Mouse (Mus musculus): ENCODE measurements around the gene Sgk1. TPM values are rescaled to one million over a fixed set of nuclear protein-coding genes. Genes with fewer than 3 reads are reported as not detected.

Gene Sgk1
- total RNA-seq, 2 experiments from 2014 or later: 120 to 135 TPM

DNA sequence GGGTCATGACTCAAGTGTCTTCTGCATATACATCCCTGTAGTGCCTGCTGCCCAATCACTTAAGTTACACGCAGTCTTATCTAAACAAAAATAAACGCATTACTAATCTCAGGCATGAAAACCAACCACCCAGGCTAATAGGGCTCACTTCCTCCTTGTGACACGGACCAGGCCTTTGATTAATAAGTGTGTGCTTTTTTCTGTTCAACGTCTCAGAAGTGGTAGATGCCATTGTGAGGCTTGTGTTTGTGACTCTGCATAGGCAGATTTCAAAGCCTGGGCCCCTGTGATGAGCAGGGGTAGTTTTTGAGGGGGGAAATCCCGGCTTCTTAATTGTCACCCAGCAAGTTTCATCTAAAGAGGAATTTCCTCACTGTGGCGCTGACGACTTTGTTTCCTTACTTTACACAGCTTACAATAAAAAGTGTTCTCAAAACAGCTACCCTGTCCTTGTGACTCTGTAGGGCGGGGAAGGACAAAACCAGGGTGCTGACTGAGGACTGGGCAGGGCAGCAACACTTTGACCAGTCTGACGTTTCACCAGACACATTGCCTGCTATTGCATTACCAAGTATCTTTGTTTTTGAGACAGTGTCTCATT lies 64.9 kb downstream of the Sgk1 start:
- intact Hi-C loops (cut with DNase I): no loop called here
- no peak for DNase-seq

DNA sequence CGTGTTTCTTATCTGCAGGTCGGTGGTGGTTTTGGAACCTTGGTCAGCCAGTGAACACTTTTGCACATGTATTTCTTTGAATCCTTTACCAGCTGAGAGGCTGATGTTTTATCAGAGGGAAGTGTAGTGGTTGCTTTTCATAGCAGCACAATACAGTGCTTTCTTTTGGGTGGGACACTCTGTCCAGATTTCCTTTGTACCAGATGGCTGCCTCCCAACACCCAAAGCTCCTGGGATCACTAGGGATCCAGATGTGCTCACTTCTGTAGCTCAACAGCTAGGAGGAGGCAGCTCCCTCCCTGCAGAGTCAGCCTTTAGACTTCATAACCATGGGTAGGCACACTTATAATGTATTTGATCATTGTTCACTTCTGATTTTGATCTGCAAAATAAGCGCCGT lies 70.5 kb downstream of the Sgk1 start:
- DNase-seq: peak; percentile 64 to 66
- intact Hi-C loops (cut with DNase I): loop anchor here (2.0 to 5.0 kb wide), 2 partner anchors 40 to 45 kb away; no protein-coding TSS in a partner anchor

DNA sequence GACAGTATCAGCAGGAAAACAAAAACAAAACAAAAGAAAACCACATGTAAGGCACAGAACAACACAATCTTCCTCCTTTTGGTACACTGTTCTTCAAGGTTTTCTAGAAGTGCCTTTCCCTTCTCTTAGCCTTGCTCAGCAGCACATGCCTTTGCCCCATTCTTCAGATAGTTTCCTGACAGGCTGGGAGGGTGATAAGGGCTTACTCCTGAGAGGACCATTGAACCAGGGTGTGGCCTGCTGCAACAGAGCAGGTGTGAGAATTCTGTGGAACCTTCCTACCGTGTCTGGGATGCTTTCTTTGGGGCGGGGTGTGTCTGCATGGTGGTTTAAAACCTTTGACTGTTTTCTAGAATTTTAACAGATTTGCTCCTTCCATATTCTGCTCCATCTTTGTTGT lies 79.1 kb downstream of the Sgk1 start:
- intact Hi-C loops (cut with DNase I): no loop called here
- no peak for DNase-seq

DNA sequence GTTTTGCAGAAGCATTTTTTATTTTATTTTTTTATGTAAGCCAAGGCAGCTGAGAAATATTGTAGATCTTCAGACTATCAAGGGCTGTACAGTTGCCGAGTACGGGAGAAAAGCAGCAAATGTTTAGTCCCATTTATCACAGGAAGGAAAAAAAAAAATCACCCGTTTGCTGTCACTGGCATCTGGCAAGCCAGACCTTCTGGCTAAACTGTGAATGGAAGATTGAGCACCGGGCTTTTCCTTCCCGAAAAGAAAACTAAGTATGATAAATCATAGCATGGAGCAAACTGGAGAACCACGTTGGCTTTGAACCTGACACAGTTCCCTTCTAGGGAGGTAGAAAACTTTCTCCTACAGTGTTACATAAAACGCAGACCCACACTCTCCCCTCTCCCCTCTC lies 81.0 kb downstream of the Sgk1 start:
- DNase-seq: no peak
- intact Hi-C loops (cut with DNase I): no loop called here

DNA sequence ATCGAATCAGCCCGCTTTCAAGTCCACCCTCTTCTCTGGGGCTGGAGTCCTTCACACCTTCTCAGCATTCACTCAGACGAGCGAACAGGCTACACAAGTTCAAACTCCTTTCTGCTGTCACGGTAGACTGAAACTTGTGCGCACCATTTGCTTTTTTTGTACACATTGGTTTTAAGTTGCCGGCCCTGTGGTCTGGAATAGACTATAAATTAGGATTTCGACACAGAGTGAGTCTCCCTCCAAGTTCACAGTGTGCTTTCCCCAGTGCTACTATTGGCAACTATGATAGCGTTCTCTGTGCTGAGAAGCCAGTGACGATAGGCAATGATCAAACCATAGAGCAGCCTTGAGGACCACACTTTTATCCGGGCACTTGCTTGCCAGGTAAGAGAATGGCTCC lies 91.7 kb downstream of the Sgk1 start:
- no peak for DNase-seq
- intact Hi-C loops (cut with DNase I): no loop called here

DNA sequence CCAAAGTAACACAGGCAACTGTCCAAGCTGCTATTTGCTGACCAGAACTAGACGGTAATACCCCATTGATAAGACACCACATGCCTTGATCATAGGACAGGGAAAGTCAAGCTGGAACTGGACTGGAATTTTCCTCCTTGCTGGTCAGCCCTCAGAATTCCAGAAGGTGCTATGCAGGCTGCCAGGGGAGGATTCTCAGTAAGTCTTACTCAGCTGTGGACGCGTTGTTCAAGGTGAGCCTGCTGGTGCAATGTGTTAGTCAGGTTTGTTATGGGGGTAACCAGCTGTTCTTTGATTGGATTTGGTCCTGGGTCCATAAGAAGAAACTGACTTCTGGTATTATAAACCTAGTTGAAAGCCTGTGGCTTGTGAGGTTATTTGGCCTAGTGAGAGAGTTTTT lies 92.8 kb downstream of the Sgk1 start:
- intact Hi-C loops (cut with DNase I): no loop called here
- DNase-seq: no peak

DNA sequence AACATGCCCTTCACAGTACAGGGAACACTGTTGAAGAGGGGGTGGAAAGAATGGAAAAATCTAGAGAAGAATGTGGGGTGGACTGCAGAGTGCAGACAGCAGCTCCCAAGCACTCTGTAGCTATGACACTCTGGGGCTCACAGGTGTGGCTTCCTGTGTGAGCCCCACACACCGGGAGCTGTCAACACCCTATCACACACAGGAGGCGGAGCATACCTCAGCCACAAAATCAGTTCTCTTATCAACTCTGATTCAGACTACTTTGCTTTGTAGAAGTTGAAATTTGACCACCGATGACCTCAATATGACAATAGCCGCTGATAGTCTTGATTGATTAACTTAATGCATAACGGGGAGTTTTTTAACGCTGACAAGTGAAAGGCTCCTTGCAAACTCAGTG lies 93.4 kb downstream of the Sgk1 start:
- DNase-seq: no peak
- intact Hi-C loops (cut with DNase I): no loop called here

DNA sequence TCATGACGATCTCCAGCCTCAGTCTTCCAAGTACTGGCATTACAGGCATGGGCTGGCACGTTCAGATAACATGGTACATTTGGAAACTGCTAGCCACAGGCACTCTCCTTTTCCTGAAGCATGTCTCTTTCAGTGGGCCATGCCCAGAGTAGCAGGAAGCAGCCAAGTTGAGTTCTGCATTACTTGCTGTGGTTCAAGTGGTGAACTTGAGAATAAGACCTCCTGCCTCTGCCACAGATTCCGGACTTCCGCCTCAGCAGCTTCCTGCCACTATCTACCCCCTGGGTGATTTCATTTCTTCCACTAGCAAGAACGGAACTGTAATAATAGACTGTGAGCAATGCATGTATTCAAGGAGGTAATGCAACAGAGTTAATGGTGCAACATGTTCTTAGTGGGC lies 94.3 kb downstream of the Sgk1 start:
- no peak for DNase-seq
- intact Hi-C loops (cut with DNase I): no loop called here

DNA sequence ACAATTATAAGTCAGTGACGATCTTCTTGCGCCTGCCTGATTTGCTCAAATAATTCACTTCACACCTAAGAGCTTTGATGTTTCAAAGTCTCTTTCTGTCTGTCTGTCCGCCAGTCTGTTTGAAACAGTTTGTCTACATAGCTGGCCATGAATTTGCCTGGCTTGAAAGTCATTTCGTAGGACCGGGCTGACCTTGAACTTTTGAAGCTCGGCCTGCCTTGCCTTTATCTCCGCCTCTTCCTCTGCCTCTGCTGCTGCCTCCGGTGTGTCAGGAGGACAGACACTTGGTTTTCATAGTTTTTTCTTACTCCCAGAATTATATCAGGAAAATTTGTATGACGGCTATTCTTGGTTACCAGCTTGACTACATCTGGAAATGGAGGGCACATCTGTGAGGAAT lies 96.4 kb downstream of the Sgk1 start:
- no peak for DNase-seq
- intact Hi-C loops (cut with DNase I): no loop called here

DNA sequence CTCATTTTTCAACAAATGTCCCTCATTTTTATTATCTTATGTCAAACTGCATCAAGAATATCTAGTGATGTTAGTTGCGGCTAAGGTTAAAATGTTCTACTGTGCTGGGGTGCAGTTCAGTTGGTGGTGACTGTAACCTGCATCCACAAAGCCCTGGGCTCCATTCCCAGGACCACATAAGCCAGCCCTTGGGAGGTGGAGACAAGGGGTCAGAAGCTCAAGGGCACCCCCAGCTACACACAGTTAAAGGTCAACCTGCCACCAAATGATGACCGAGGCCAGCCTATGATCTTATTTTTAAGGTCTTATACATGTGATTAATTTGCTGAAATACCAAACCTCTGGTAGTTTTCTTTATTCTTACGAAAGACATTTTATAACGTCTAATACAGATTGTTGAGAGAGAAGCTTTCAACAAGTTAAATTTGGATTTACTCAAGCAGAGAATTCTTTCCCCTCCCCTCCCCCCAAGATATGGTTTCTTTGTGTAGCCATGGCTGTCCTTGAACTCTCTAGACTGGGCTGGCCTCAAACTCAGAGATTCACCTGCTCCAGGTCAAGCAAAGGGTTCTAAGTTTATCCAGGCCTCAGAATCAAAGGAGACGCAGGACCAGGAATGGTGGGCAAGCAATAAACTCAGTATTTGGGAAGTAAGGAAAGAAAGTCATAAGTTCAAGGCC lies 97.4 kb downstream of the Sgk1 start:
- no peak for DNase-seq
- intact Hi-C loops (cut with DNase I): no loop called here

DNA sequence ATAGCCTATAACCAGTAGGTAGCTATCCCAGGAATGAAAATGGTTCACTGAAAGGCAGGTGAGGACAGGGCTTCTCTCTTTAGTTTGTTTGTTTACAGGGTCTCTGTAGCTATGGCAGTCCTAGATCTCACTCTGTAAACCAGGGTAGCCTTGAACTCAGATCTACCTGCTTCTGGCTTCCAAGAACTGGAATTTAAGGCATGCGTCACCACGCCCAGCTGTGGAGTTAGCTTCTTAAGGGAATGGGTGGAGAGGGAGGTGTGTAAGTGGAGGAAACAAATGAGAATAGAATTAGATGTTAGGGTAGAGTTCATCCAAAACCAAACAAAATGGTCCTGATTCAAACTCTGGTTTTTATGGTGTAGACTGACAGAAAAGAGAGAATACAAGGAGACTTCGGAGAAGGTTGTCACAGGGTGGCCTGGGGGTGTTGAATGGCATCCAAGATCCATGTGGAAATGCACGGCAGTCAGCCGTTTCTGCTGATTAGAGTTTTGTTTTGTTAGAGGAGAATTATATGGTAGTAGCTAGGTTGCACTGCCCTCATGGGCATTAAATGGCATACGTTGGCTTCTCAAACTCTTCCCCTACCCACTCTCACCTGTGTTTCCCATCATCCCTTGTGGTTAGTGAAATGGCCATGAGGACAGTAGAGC lies 98.9 kb downstream of the Sgk1 start:
- intact Hi-C loops (cut with DNase I): no loop called here
- DNase-seq: no peak

DNA sequence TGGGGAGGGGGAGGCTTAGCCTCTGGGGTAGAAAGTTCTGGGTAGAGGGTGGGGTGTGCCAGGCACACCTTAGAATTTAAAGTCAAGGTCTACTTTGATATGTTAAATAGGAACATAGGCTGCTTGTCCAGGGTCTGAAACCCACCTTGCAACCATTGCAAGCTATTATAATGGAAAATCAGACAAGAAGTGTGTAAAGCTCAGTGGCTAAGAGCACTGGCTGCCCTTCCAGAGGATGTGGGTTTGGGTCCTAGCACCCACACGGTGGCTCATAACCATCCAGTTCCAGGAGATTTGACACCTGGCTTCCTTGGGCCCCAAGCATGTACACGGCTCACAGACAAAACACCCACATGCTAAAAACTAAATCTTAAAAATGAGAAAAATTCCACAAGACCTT lies 100.3 kb downstream of the Sgk1 start:
- DNase-seq: no peak
- intact Hi-C loops (cut with DNase I): no loop called here

DNA sequence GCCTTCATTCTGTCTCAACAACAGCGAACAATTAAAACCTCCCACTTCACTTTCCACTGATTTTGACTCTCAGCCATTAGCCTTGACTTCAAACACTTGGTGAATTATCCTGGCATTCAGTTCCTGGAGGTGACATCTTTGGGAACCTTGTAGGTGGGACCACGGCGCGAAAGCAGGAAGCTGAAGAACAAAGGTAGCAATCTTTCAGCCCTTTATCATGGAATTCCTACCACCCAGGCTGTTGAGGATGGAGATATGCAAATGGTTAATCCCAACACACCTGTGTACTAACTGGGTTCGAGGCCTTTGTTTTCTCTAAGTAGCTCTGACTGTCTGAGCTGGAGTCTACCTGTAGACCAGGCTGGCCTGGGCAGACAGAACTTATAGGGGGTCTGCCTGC lies 106.5 kb downstream of the Sgk1 start:
- DNase-seq: no peak
- intact Hi-C loops (cut with DNase I): no loop called here

DNA sequence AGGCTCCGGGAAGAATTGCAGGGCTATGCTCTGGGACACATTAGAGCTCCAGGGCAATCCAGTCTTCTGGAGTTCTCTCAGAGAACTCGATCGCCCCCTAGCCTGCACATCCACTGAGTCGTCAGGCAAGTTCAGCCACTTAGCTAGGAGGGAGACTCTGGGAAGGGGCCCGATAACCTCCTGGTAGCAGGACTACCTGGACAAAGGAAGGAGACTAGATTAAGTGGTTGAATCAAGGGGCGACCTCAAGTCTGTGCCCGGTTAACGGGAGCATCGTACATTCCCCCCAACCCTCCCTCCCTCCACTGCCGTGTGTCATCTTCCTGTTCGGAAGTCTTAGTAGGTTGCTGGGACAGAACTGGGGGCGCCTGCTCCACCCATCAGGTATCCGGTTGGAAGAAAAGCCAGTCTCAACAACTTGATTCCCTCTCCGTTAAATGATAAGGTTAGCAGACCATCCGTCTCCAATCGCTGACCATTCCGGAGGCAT lies 109.4 kb downstream of the Sgk1 start:
- DNase-seq: peak; percentile 87 to 90
- intact Hi-C loops (cut with DNase I): loop anchor here (5.0 kb wide), 3 partner anchors 69 to 444 kb away; no protein-coding TSS in a partner anchor

DNA sequence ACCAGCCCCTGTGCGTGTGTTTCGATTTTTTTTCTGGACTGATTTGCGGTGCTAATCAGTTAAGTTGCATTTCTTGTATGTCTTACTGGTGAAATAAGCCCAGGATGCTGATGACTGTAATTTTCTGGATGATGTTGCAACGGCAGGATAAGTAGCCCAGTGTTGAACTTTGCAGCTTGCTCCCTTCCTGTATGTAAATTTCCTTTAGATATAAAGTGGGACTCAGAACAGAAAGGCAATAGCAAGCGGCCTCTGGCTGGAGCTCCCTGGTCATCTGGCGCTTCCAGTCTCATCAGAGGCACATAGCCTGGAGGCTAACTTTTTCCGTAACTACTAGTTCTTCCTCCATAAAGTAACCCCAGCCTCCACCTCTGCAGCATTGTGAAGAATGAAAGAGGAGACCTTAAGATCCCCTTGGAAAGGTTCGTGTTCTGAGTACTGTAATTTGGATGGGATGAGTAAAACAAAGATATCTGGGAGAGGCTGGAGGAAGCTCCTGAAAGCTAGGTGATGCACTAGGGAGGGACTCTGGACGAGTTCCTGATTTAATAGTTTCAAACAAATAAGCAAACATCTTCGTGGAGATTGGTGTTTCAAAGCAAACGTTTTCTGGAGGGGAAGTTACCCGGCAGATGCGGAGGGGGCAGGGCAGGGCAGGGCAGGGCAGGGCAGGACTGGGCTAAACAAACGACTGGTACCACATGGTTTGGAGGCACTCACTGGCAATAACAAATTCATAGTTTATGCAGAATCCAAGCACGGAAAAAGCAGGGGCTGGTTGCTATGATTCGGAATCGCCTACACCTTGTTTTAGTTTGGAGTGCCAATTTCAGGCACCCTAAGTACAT lies 110.2 kb downstream of the Sgk1 start:
- peak; percentile 45 to 58 for DNase-seq
- intact Hi-C loops (cut with DNase I): loop anchor here (2.0 to 5.0 kb wide), 6 partner anchors 39 to 445 kb away; no protein-coding TSS in a partner anchor

DNA sequence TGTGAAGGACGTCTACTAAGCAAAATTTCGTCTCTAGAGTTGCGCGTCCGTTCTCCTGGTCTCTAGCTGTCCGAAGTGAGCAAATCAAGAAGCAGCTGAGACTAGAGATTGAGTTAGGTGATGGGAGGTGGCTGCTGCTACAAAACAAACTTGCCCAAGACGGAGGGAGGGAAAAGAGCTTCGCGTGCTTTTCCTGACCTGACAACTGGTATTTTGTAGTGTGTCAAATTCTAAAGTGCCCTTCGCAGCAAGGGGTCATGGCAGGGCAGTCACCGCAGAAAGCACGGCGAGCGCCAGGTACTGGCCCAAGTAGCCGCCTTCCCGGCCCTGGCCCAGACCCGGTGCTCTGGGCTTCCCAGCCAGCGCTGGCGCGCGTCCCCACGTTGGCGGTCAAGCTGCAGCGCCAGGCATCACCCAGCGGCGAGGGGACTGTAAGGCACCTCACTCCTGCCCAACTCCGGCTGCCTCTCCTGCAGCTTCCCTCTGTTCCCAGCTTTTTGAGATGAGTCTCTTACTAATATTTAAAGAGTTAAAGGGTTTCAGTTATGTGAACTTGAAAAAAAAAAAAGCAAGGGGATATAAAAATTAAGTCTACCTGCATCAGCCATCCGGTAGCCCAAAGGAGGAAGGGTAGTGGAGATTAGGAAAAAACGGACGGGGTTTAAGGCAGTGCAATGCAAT lies 111.0 kb downstream of the Sgk1 start:
- peak; percentile 87 to 90 for DNase-seq
- intact Hi-C loops (cut with DNase I): loop anchor here (1.0 to 5.0 kb wide), 7 partner anchors 40 to 446 kb away; no protein-coding TSS in a partner anchor

DNA sequence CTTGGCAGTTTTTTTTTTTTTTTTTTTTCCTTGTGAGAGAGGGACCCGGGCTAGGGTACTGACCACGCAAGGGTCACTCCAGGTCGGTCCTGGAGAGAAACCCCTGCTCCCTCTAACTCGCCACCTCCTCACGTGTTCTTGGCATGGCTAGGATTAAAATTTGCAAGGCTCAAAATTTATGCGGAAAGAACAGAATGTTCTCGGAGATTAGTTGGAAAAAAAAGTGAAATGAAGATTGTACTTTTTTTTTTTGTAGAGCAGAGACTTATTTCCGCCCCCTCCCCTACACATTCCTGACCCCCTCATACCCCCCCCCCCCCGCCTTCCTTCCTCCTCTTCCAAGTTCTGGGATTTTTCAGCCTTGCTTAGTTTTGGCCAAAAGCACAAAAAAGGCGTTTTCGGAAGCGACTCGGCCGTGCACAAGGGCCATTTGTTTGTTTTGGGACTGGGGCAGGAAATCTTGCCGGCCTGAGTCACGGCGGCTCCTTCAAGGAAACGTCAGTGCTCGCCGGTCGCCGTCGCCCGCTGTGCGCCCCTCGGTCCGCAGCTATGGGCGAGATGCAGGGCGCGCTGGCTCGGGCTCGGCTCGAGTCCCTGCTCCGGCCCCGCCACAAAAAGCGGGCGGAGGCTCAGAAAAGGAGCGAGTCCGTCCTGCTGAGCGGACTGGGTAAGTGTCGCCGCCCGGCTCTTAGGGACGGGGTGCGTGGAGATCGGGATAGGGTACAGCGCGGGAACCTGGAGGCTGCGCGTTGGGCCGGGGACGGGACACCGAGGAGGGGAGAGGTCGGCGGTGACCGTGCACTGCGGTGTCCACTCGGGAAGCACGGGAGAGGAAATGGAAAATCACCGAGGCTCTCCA lies 111.8 kb downstream of the Sgk1 start:
- DNase-seq: peak; percentile 79 to 82
- intact Hi-C loops (cut with DNase I): loop anchor here (1.0 to 5.0 kb wide), 8 partner anchors 41 to 529 kb away; no protein-coding TSS in a partner anchor

DNA sequence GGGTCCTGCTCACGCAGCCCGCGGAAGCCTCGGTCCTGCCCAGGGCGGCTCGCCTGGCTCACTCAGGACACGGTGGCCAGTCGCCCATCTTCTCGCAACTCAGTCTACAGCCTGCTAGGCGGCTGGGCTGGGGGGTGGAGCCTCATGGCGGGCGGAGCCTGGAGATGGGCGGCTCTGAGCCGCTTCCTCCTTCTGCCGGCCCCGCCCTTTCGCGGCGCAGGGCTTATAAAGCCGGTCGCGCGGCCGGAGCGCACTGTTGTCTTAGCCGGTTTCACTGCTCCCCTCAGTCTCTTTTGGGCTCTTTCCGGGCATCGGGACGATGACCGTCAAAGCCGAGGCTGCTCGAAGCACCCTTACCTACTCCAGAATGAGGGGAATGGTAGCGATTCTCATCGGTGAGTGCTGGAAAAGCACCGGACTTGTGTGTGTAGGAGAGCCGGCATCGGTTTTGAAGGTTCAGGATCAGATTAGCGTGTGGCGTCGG lies 112.5 kb downstream of the Sgk1 start:
- peak; percentile 99 for DNase-seq
- intact Hi-C loops (cut with DNase I): loop anchor here (2.0 to 5.0 kb wide), 4 partner anchors 72 to 530 kb away; no protein-coding TSS in a partner anchor

DNA sequence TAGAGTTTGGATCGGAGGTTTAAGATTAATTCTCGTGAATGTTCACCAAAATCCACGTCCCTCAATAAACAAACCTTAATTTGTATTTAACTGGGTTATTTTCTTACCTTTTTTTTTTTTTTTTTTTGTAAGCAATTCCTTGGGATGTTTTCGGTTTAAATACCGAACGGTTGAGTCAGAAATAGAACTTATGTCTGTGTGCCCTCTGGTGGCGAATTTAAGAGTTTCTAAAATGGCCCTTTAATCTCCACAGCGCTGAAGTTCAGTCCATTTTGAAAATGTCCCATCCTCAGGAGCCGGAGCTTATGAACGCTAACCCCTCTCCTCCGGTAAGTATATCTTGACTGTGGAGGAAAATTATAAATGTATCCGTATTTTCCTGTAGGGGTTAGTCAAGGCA lies 113.2 kb downstream of the Sgk1 start:
- peak in 1 of 2 experiments; percentile 74 for DNase-seq
- intact Hi-C loops (cut with DNase I): loop anchor here (2.0 kb wide), 1 partner anchor 530 kb away; no protein-coding TSS in a partner anchor

All from heart, postnatal 14 days (tissue).